Mouse (Mus musculus): Measurements from ENCODE around the gene Rab15.
"Not testable (repeated sequence)": the region's sequence is repeated elsewhere in the genome, so short reads cannot be mapped to it uniquely, and the experiment has no call there.

Rab15 gene

GRCm38 (mm10) chr12:76822651-76823041, at the start of gene Rab15:
TSS of gene Rab15 (minus strand) at chr12:76822908.
- no peak for DNase-seq

- no peak for DNase-seq
Measured at GRCm38 (mm10) chr12:76869561-76869960, 46.9 kb upstream of the Rab15 start.

- DNase-seq, result no peak
Measured at GRCm38 (mm10) chr12:76868463-76869198, 45.9 kb upstream of the Rab15 start.

DNA sequence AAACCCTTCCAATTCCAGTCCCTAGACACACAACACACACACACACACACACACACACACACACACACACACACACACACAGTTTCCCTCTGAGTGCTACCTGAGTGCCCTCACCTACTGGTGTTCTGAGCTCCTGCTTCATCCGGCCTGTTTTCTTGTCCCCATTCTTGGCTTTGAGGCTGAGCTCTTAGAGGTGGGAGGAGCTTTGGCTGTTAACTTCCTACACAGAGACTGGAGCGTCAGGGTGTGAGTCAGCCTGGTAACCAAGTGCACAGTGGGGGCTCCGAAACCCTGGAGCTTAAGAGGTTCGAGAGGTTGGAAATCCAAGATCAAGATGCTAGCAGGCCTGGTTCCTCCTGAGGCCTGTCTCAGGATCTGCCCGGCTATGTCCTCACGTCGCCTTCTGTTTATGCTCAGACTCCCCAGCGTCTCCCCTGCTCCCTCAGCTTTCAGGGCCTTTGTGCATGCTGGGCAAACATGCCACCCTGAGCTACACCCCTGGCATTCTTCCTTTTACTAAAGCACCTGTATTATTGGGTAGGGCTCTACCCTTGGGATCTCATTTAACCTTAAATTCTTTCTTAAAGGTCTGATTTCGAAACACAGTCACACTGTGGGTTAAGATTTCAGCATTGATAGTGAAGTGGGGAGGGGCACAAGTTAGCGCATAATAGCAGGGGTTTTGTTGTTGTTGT, 45.0 kb upstream of the Rab15 start:
- DNase-seq, result peak; percentile 21

DNA sequence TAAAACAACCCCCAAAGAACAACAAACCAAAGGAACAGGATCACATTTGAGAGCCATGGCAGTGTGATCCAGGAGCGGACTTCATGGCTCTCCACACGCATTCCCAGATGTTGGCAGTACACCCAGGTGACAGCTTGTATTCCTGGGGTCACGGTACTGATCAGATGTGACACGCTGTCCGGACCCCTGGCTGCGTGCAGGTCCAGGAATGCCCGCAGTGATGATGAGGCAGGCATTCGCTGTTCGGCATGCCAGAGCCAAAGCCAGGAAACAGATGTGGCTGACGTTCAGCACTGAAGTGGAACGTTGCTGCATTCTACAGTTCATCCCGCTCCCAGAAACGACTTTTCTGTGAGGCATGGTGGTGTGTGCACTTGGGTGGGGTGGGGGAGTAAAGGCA, 42.6 kb upstream of the Rab15 start:
- DNase-seq, result no peak

- no peak for DNase-seq
Measured at GRCm38 (mm10) chr12:76863651-76864050, 40.9 kb upstream of the Rab15 start.

DNA sequence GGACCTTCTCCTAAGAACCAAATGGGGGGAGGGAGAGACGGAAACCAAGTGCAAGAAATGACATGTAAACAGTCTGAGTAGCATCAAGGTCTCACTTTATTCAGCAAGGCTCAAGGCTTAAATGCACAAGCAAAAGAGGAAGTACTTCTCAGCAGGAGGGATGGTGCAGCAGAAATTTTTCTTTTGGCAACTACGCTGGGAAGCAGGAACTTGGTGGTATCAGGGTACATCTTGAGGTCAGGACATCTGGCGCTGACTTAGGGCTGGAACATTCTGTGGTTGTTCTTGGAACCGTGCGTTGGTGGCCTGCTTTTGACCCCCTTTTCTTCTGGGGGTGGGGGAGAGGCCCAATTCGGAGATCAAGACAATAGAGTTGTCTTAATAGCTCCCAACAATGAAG, 36.1 kb upstream of the Rab15 start:
- not testable (repeated sequence) for DNase-seq

GRCm38 (mm10) chr12:76857087-76857486, 34.4 kb upstream of the Rab15 start:
- DNase-seq, result no peak

DNA sequence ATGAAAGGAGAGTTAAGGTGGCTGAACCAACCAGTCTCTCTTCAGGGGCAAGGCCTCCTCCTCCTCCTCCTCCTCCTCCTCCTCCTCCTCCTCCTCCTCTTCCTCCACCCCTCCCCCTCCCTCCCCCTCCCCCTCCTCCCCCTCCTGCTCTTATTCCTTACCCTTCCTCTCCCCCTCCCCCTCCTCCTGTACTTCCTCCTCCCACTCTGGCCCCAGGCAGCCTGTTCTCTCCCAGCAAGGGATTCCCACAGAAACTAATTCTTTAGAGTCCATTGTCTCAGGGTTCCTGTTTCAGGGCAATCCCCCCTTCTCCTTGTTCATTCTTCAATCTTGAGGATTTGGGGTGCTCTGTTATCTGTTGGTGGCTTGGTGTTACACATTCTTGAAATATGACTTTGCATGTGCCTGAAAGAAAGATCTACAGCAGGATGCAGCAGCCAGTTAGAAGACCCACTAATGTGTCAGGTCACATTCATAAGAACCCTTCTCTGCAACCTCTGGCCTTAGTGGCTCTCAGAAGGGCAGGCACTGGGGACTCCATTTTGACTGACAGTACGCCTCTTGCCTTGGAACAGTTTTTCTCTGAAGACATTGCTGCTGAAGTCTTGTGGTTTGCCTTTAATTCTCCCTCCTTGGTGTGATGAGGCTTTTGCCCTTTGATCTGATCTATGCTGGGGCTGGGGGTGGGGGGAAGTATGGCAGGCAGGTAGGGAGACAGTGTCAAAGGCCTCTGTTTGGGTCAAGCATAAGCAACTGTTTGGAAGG, 30.9 kb upstream of the Rab15 start:
- peak; percentile 23 for DNase-seq

GRCm38 (mm10) chr12:76852419-76852818, 29.7 kb upstream of the Rab15 start:
- no peak for DNase-seq

GRCm38 (mm10) chr12:76844346-76845061, 21.8 kb upstream of the Rab15 start:
- DNase-seq, result peak; percentile 57

DNA sequence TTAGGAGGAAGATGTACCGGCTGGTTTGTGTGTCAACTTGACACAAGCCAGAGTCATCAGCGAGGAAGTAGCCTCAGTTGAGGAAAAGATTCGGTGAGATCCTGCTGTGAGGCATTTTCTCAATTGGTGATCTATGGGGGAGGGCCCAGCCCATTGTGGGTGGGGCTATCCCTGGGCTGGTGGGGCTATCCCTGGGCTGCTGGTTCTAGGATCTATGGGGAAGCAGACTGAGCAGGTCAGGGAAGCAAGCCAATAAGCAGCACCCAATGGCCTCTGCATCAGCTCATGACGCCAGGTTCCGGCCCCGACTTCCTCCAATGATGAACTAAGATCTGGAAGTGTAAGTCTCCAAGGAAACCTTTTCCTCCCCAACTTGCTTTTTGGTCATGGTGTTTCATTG, 17.4 kb upstream of the Rab15 start:
- DNase-seq, result no peak

DNA sequence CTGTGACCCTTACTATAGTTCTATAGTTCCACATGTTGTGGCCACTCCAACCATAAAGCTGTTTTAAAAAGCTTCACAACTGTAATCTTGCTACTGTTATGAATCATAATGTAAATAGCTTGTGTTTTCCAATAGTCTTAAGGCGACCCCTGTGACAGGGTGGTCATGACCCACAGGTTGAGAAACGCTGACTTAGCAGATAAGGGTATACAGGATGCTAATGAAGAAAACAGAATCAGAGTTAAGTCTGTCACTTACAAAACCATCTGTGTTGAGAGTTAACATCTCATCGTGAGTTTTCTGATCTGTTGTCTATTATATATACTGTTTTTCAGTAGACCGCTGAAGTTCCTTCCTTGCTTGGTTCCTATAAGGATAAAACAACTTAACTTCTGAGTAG, 16.6 kb upstream of the Rab15 start:
- no peak for DNase-seq

GRCm38 (mm10) chr12:76837844-76838650, 15.3 kb upstream of the Rab15 start:
- no peak for DNase-seq

DNA sequence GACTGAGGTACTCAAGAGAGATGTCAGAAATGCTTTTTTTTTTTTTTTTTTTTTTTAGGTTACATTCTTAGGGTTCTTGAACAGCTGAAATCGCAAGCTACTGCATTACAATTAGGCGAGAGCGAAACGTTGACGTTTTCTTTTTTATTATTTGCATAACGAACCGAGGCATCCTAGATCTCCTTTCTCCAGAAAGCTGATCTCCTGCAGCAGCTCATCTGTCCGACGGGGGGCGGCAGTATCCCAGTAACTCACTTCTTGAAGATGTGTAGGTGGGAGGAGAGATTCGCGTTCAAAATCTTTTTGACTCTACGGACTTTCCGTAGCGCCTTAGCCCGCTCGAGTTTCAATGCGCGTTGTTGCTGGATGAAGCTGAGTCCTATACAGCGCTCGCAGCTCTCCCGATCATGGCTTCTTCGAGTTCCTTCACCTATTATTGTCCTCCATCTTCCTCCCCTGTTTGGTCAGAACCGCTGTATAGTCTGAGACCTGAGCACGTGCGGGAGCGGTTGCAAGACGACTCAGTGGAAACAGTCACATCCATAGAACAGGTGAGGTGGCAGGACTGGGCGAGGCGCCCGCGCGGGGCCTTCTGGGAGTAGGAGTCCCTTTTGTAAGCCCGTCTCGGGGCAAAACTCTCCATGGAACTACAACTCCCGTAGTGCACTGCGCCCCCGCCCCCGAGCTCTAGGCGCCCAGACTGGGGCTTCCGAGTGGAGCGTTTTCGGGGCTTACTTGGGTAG, 14.6 kb upstream of the Rab15 start:
- peak; percentile 98 for DNase-seq

GRCm38 (mm10) chr12:76832704-76833103, 10.0 kb upstream of the Rab15 start:
- DNase-seq, result peak; percentile 67

- DNase-seq, result no peak
Measured at GRCm38 (mm10) chr12:76825283-76825682, 2.6 kb upstream of the Rab15 start.

DNA sequence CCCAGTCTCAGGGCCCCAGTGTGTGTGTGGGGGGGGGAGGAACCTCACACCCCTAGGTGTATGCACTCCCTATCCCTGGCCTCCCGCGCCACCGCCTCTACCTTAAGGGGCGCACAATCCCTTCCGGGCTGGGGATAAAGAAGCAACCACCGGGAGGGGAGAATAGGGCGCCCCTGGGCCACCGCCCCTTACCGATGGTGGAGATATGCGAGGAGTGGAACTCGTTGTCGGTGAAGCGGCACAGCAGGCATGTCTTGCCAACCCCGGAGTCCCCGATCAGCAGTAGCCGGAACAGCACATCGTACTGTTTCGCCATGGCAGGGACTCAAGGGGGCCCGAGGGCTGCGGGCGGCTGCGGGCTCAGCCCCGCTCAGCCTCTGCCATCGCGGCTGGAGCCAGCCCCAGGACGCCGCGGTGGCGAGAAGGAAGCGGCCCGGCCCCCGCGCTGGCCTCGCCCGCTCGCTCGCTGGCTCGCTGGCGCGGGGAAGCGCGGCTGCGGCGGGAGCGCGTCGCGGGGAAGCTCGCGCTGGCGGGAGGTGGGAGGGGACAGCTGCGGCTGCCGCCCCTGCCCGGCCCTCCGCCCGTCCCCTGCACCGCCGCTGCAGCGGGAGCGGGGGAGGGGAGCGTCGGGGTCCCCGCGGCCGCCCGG, 582 bp downstream of the Rab15 start:
- peak; percentile 70 for DNase-seq

DNA sequence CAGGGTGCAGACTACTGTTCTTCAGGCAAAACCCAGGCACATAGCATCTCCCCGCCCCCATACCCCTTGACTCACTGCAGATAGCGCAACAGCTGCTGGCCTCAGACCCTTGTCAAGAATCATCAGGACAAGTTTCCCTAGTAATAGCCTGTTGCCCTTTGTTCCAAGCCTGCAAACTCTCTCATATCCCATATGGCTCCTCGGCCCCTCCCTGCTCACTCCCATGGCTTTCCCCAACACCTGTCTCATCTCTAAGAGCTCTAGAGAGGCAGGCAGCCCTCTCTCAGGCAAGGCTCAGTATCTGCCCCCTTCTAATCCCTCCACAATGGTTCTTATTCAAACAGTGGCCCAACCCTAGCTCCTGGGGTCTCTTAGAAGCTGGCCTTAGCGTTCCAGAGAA, 2.1 kb downstream of the Rab15 start:
- DNase-seq, result peak; percentile 46

- DNase-seq, result no peak
Measured at GRCm38 (mm10) chr12:76819816-76820215, 2.9 kb downstream of the Rab15 start.

GRCm38 (mm10) chr12:76818908-76819307, 3.8 kb downstream of the Rab15 start:
- DNase-seq, result no peak
